Mouse (Mus musculus) limb, embryonic 12.5 days (tissue): Measurements from ENCODE around the gene Fam32a. TPM values are rescaled to one million over a fixed set of nuclear protein-coding genes. Genes with fewer than 3 reads are reported as not detected.
A peak's percentile ranks its signal among the peaks of the same experiment; 100 is the strongest.

Experiments used
- ATAC-seq: fragments of 200-750 bp; cut with Nextera tagmentation; 2 replicates; pipeline ENCODE4 v1.8.0; 2017; ENCODE audit warnings: low read depth, moderate TSS enrichment; ENCODE audit not compliant: insufficient number of reproducible peaks, insufficient read depth, low FRiP score, low TSS enrichment
- H3K27ac ChIP-seq: fragments of 300-500 bp; sonication (generic); 2 replicates; pipeline ENCODE4 v1.5.1; 2016; ENCODE audit warnings: mild to moderate bottlenecking, moderate library complexity
- H3K27me3 ChIP-seq: fragments of 300-500 bp; sonication (generic); 2 replicates; pipeline ENCODE4 v1.6.1; 2016; ENCODE audit warnings: mild to moderate bottlenecking, moderate library complexity
- H3K36me3 ChIP-seq: fragments of 300-500 bp; sonication (generic); 2 replicates; pipeline ENCODE4 v1.6.1; 2016; ENCODE audit warnings: mild to moderate bottlenecking, moderate library complexity
- H3K4me1 ChIP-seq: fragments of 300-500 bp; sonication (generic); replicated peaks from 2 replicates; pipeline ENCODE4 v1.6.1; 2016
- H3K4me2 ChIP-seq: fragments of 300-500 bp; sonication (generic); 2 replicates; pipeline ENCODE4 v1.6.1; 2016; ENCODE audit warnings: mild to moderate bottlenecking, moderate library complexity
- H3K4me3 ChIP-seq: fragments of 300-500 bp; sonication (generic); replicated peaks from 2 replicates; pipeline ENCODE4 v1.5.1; 2016; ENCODE audit warnings: mild to moderate bottlenecking
- H3K9ac ChIP-seq: fragments of 300-500 bp; sonication (generic); replicated peaks from 2 replicates; pipeline ENCODE4 v1.6.1; 2016; ENCODE audit warnings: mild to moderate bottlenecking, moderate library complexity
- H3K9me3 ChIP-seq: fragments of 300-500 bp; sonication (generic); 2 replicates; pipeline ENCODE4 v1.6.1; 2016; ENCODE audit warnings: mild to moderate bottlenecking, moderate library complexity
- WGBS: fragments of 180-500 bp; shearing (Covaris S2); methylation state at CpG from one replicate; pipeline ENCODE4 v1.1.7; 2016; 5-methylcytosine and 5-hydroxymethylcytosine counted together
- polyA plus RNA-seq: library from polyadenylated mRNA; unstranded; fragments of >200 nt; fragmentation: Nextera tagmentation; extraction: Ambion mirVana; gene quantifications from 2 replicates; pipeline ENCODE4 v1.2.1, GENCODE M21; 2016

The Fam32a gene
- polyA plus RNA-seq, 1 experiment from 2014 or later: 63.5 TPM

DNA sequence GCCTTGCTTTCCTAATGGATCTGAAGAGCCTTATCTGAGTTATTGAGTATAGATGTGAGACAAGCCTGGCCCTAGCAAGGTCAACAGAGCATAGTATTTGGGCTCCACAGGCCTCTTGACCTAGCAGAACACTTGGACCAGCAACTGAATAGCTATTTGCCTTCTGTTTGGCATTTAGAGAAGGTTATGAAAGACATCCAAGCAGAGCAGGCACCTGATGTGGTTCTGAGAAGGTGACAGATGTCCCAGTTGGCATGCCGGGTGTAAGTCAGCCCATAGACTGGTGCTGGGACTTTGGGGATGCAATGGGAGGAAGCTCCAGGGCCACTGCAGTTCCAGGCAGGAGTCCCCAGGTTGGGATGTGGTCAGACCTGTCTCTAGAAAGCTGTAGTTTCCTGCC, 22.7 kb downstream of the Fam32a start:
- no peak overlapping the region for H3K4me2 ChIP-seq
- peaks cover 21% of the 10 kb centered on the region for H3K36me3 ChIP-seq
- H3K4me3 ChIP-seq: no peak overlapping the region
- no peaks in the 10 kb centered on the region for H3K9me3 ChIP-seq
- H3K27me3 ChIP-seq: no peaks in the 10 kb centered on the region
- H3K4me1 ChIP-seq: peaks cover 6% of the 10 kb centered on the region
- 85% methylated on average over 1 of the region's 1 CpGs for WGBS
- H3K9ac ChIP-seq: no peak overlapping the region
- no peak for ATAC-seq
- no peak overlapping the region for H3K27ac ChIP-seq

DNA sequence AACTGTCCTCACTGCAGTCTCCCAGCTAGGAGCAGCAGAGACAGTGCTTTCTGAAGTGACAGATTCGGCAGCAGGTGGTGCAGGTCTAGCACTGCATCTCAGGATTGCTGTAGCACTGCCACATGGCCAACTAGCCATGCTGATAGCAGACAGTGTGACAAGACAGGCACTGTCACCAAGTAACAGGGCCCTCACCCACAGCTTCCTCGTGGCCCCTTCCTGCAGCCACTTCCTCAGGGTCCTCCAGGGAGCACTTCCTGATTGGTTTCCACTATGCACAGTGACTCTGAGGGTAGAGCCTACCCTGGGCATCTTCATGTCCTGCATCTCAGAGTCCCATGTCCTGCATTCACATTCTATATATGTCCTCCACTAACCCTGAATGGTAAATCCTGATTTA, 25.1 kb downstream of the Fam32a start:
- Histone ChIP-seq H3K9me3 (no peaks in the 10 kb centered on the region), H3K27me3 (no peaks in the 10 kb centered on the region), H3K4me2 (no peak overlapping the region), H3K4me3 (no peak overlapping the region), H3K27ac (no peak overlapping the region), H3K4me1 (peaks cover 6% of the 10 kb centered on the region), H3K9ac (no peak overlapping the region), H3K36me3 (peaks cover 25% of the 10 kb centered on the region)
- ATAC-seq: no peak
- WGBS: 81% methylated on average over 2 of the region's 2 CpGs

DNA sequence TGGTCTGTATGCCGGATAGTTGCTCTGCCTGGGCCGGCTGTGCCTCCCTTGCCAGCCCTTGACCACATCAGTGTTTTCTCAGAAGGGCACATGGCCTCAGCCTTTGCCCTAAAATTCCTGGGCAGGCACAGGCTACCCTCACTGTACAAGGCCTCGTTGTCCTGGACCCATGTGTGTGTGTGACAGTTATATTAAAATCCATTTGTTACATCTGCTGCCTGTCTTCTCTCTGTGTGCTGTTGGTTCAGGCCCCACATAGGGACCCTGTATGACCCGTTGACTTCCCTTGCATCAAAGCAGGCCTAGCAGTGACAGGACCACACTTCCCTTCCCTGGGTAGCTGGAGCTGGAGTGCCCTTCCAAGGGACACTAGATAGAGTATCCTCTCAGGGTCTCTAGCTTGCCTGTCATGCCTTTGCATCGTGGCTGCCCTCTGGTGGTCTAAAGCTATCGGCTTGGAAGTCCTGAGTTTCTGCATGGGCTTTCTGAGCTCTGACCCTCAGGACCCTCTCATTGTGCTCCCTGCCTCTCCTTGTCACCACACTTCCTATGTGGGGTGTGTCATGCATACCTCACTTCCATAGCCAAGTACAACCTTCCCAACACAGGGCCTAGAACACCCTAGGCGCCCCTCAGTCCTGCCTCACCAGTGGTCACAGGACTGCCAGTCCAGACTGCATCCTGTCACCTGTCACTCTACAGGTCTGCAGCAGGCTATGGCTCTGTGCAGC, 37.8 kb downstream of the Fam32a start:
- H3K9ac ChIP-seq: no peak overlapping the region
- no peak overlapping the region for H3K27ac ChIP-seq
- H3K9me3 ChIP-seq: no peaks in the 10 kb centered on the region
- no peak for ATAC-seq
- peaks cover 3% of the 10 kb centered on the region; the same call in 1 of the 2 replicates for H3K4me1 ChIP-seq
- H3K36me3 ChIP-seq: peaks cover 35% of the 10 kb centered on the region
- no peak overlapping the region for H3K4me3 ChIP-seq
- no peaks in the 10 kb centered on the region for H3K27me3 ChIP-seq
- no peak overlapping the region for H3K4me2 ChIP-seq
- 59% methylated on average over 7 of the region's 7 CpGs for WGBS

DNA sequence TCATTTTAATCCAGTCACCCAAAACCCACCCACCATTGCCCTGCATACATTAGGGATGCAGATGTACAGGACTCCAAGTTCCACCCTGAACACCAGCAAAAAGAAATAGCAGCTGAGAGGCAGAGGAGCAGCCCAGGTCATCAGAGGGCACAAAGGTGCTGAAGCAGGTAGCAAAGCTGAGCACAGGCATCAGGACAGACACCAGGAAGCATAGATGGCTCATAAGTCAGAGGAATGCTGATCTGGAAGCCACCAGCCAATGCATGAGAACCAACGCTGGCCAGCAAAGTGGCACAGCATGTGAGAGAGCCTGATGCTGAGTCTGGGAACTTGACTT, 38.3 kb downstream of the Fam32a start:
- H3K4me3 ChIP-seq: no peak overlapping the region
- ATAC-seq: no peak
- WGBS: 83% methylated on average over 1 of the region's 1 CpGs

DNA sequence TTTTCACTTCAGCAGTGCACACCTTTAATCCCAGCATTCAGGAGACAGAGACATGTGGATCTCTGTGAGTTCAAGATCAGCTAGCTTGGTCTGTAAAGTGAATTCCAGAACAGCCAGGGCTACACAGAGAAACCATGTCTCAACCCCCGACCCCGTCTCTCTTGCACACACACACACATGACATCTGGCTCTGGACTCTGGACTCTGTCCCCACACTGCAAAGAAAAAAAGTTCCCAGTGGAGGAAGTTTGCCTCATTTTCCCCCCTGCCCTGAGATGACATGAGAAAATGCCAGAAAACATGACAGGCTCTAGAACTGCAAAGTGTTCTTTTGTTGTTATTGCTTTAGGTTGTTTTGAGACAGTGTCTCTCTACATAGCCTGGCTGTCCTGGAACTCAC, 40.3 kb downstream of the Fam32a start:
- Histone ChIP-seq H3K9ac (no peak overlapping the region), H3K27ac (no peak overlapping the region), H3K9me3 (no peaks in the 10 kb centered on the region), H3K27me3 (no peaks in the 10 kb centered on the region), H3K36me3 (peaks cover 14% of the 10 kb centered on the region), H3K4me3 (no peak overlapping the region), H3K4me1 (peaks cover 3% of the 10 kb centered on the region; the same call in 1 of the 2 replicates), H3K4me2 (no peak overlapping the region)
- ATAC-seq: no peak
- WGBS: 65% methylated on average over 2 of the region's 2 CpGs

More for the DNA sequence above, 38.3 kb downstream of the Fam32a start:
- no peaks in the 10 kb centered on the region for H3K9me3 ChIP-seq
- H3K4me2 ChIP-seq: no peak overlapping the region
- H3K4me1 ChIP-seq: peaks cover 3% of the 10 kb centered on the region; the same call in 1 of the 2 replicates
- peaks cover 30% of the 10 kb centered on the region for H3K36me3 ChIP-seq
- no peak overlapping the region for H3K9ac ChIP-seq
- no peak overlapping the region for H3K27ac ChIP-seq
- no peaks in the 10 kb centered on the region for H3K27me3 ChIP-seq

DNA sequence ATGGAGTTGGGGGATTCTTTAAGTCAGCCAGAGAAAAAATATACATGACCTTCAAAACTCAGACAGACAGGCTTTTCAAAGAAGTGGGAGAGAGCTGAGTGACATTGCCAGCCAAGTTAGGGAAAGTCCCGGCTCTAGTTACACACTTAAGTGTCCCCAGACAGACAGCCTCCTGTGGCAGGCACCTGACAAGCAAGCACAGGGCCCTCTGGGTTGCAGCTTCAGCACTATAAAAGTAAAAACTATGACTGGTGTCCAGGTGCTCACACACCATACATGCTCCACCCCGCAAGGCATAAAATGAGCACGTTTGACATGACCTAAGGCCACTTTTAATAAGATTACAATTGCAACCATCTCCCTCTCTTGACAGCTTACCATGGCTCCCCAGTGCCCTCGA, 41.1 kb downstream of the Fam32a start:
- Histone ChIP-seq H3K9ac (no peak overlapping the region), H3K4me2 (no peak overlapping the region), H3K4me3 (no peak overlapping the region), H3K9me3 (no peaks in the 10 kb centered on the region), H3K36me3 (peaks cover 7% of the 10 kb centered on the region; the same call in 1 of the 2 replicates), H3K27me3 (no peaks in the 10 kb centered on the region), H3K4me1 (peaks cover 3% of the 10 kb centered on the region; the same call in 1 of the 2 replicates), H3K27ac (no peak overlapping the region)
- WGBS: 51% methylated on average over 4 of the region's 4 CpGs
- no peak; the same call in 1 of the 2 replicates for ATAC-seq

DNA sequence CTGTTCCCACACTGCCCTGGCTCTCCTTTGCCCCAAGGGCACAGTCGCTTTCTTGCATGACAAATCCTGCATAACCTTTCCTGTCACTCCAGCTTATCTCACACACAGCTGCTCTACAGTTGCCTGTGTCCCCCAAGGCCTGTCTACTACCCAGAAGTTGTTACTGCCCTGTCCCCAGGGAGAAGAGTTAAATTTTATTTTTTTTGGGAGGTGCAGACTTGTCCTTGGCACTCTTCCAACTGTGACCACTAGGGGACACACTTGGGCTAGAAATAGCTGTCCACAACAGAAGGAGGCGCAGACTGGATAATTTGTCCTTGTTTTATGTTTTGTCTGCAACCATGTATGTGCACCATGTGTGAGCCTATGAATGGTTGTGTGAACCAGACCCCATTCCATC, 41.5 kb downstream of the Fam32a start:
- 33% methylated on average over 2 of the region's 2 CpGs for WGBS
- no peaks in the 10 kb centered on the region for H3K9me3 ChIP-seq
- peaks cover 3% of the 10 kb centered on the region; the same call in 1 of the 2 replicates for H3K4me1 ChIP-seq
- no peak overlapping the region for H3K4me2 ChIP-seq
- ATAC-seq: peak; percentile 56; the same call in 1 of the 2 replicates
- no peak overlapping the region for H3K27ac ChIP-seq
- H3K9ac ChIP-seq: no peak overlapping the region
- H3K4me3 ChIP-seq: no peak overlapping the region
- H3K27me3 ChIP-seq: no peaks in the 10 kb centered on the region
- 0 out of 2 replicates have a peak, but pooled peaks cover 7% of the 10 kb centered on the region for H3K36me3 ChIP-seq

DNA sequence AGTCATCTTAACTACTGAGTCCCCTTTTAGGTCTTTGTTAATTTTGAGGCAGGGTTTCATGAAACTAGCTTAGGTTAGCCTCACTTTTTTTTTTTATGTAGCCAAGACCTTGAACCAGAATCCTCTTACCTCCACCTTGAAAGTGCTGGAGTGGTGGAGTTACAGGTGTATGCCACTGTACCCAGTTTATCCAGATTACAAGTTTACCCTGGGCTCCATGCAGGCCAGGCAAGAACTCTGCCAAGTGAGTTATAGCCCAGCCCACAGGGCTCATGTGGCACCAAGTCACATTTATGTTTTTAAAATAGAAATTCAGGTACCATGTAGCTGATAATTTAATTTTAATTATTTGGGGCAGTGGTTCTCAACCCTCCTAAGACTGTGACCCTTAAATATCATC, 41.9 kb downstream of the Fam32a start:
- Histone ChIP-seq H3K4me1 (peaks cover 3% of the 10 kb centered on the region; the same call in 1 of the 2 replicates), H3K9me3 (no peaks in the 10 kb centered on the region), H3K27me3 (no peaks in the 10 kb centered on the region), H3K4me3 (no peak overlapping the region), H3K27ac (no peak overlapping the region), H3K36me3 (0 out of 2 replicates have a peak, but pooled peaks cover 7% of the 10 kb centered on the region), H3K4me2 (no peak overlapping the region), H3K9ac (no peak overlapping the region)
- ATAC-seq: no peak

DNA sequence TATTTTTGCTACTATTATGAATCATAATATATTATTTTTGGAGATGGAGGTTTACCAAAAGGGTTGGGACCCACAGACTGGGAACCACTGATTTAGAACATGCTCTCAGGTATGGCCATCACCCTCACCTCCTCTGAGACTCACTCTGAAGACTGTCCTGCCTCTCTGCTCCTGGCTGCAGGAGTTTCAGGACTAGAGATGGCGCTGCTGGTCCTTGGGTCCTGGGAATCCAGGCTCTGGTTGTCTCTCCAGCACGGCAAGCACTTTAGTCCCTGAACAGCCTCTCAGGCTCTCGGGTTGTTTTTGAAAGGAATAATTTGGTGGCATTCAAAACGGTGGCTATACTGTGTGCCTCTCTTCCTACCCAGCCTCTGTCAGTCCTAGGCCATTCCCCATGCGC, 42.3 kb downstream of the Fam32a start:
- peaks cover 3% of the 10 kb centered on the region; the same call in 1 of the 2 replicates for H3K4me1 ChIP-seq
- 57% methylated on average over 5 of the region's 5 CpGs for WGBS

DNA sequence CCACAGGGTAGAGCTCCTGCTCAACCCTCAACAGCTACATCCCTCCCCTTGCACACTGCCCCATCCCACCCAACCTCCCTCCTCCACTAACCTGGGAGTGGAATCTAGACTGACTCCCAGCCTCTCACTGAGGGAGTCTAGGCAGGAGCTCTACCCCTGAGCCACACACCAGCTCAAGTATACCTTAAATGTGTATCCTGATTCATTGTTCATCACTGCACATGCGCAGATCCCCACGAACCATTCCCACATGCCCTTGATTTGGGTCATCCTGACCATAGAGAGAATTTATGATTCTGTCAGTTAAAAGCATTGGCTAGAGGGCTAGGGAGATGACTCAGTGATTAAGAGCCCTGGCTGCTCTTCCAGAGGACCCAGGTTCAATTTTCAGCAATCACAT, 43.2 kb downstream of the Fam32a start:
- 84% methylated on average over 2 of the region's 2 CpGs for WGBS
- no peak overlapping the region for H3K27ac ChIP-seq
- H3K27me3 ChIP-seq: no peaks in the 10 kb centered on the region
- H3K36me3 ChIP-seq: no peaks in the 10 kb centered on the region
- no peak overlapping the region for H3K4me3 ChIP-seq
- peaks cover 3% of the 10 kb centered on the region; the same call in 1 of the 2 replicates for H3K4me1 ChIP-seq
- no peak overlapping the region for H3K9ac ChIP-seq
- no peaks in the 10 kb centered on the region for H3K9me3 ChIP-seq
- H3K4me2 ChIP-seq: no peak overlapping the region
- no peak for ATAC-seq

More for the DNA sequence above, 42.3 kb downstream of the Fam32a start:
- H3K27ac ChIP-seq: no peak overlapping the region
- H3K9me3 ChIP-seq: no peaks in the 10 kb centered on the region
- no peak overlapping the region for H3K9ac ChIP-seq
- no peak overlapping the region for H3K4me3 ChIP-seq
- ATAC-seq: no peak
- H3K36me3 ChIP-seq: 0 out of 2 replicates have a peak, but pooled peaks cover 4% of the 10 kb centered on the region
- H3K27me3 ChIP-seq: no peaks in the 10 kb centered on the region
- H3K4me2 ChIP-seq: no peak overlapping the region

DNA sequence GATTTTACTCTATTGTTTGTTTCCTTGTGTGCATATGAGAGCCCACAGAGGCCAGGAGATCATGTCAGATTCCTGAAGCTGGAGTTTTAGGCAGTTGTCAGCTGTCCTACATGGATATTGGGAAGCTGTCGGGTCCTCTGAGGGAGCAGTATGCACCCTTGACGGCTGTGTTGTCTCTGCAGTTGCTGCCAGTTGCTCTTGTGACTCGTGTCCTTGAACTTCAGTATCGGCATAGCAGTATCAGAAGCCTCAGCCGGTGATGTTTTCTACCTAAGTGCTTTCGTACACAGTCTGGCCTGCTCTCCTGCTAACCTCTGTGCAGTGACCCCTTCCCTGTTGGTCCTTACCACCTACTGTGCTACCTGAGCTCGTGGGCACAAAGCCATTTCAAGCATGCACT, 43.9 kb downstream of the Fam32a start:
- H3K4me1 ChIP-seq: peaks cover 3% of the 10 kb centered on the region; the same call in 1 of the 2 replicates
- H3K9ac ChIP-seq: no peak overlapping the region
- no peak overlapping the region for H3K27ac ChIP-seq
- no peak overlapping the region for H3K4me2 ChIP-seq
- no peaks in the 10 kb centered on the region for H3K36me3 ChIP-seq
- no peak for ATAC-seq
- WGBS: 72% methylated on average over 7 of the region's 7 CpGs
- H3K4me3 ChIP-seq: no peak overlapping the region
- H3K27me3 ChIP-seq: peaks cover under 1% of the 10 kb centered on the region; the same call in 1 of the 2 replicates
- H3K9me3 ChIP-seq: no peaks in the 10 kb centered on the region

DNA sequence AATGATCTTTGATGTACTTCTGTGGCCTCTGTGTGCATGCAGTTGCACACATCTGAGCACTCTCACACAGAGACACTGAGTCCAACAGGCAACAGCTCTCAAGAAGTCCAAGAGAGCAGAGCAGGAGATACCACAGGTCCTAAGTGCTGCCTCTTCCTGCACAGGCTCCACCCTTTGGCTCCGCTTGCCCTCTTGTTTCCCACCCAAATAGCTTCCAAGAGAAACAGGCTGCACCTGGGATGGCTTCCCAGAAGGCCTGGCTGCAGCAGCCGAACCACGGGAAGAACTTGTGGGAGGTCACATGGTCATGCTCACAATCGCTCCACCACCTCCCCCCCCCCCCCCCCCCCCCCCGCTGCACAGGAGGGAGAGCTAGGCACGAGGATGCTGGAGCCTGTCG, 45.8 kb downstream of the Fam32a start:
- Histone ChIP-seq H3K27me3 (peaks cover 4% of the 10 kb centered on the region; the same call in 1 of the 2 replicates), H3K36me3 (no peaks in the 10 kb centered on the region), H3K4me3 (no peak overlapping the region), H3K4me2 (no peak overlapping the region), H3K4me1 (peaks cover 3% of the 10 kb centered on the region; the same call in 1 of the 2 replicates), H3K27ac (no peak overlapping the region), H3K9me3 (no peaks in the 10 kb centered on the region), H3K9ac (no peak overlapping the region)
- 50% methylated on average over 5 of the region's 7 CpGs for WGBS
- ATAC-seq: no peak
